Mouse (Mus musculus) adrenal gland, postnatal 36 days (tissue): Measurements from ENCODE around the gene Degs2. TPM values are rescaled to one million over a fixed set of nuclear protein-coding genes. Genes with fewer than 3 reads are reported as not detected.
A peak's percentile ranks its signal among the peaks of the same experiment; 100 is the strongest.

Experiments used
- DNase-seq, 2 experiments: peaks; one replicate each; pipeline ENCODE4 v3.0.0; 2021; ENCODE audit warnings: mixed read lengths in 1 of 2
- microRNA-seq: library from miRNA; unstranded; fragments of <30 nt; microRNA quantifications from one replicate; pipeline ENCODE4 v1.2.0, GENCODE M21; 2021
- total RNA-seq, 2 experiments: library from RNA; stranded (reverse); gene quantifications; 2 replicates each; pipeline ENCODE4 v1.2.3; 2021

The Degs2 gene
- total RNA-seq, 2 experiments from 2014 or later: 0.23 TPM; not detected in 1

DNA sequence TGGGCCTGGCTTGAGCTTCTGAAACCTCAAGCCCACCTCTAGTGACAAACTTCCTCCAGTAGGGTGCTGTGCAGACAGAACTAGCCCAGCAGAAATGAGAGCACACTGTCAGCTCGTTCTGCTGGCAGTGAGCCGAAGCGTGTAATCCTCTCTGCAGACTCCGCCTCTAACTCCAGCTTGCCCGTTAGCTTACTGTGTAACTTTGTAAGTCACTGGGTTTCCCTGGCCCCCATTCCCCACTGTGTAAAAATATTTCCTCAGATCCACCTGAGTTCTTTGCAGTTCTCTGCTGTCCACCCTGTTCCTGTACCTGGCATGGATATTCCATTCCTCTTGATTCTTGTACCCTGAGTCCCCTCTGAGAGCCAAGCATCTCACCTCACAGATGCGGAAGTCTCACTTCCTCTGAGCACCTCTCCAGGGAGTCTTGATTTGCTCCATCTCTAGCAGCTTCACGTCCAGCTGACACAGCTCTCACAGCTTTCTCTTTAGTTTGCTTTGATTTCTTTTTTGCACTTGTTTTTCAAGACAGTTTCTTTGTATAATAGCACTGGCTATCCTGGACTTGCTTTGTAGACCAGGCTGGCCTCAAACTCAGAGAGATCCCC lies 51.0 kb downstream of the Degs2 start:
- DNase-seq: peak; percentile 36 to 45

GRCm38 (mm10) chr12:108647784-108648183 lies 54.3 kb downstream of the Degs2 start:
- no peak for DNase-seq

GRCm38 (mm10) chr12:108646234-108646633 lies 55.9 kb downstream of the Degs2 start:
- DNase-seq: no peak

GRCm38 (mm10) chr12:108642019-108642418 lies 60.1 kb downstream of the Degs2 start:
- DNase-seq: no peak

DNA sequence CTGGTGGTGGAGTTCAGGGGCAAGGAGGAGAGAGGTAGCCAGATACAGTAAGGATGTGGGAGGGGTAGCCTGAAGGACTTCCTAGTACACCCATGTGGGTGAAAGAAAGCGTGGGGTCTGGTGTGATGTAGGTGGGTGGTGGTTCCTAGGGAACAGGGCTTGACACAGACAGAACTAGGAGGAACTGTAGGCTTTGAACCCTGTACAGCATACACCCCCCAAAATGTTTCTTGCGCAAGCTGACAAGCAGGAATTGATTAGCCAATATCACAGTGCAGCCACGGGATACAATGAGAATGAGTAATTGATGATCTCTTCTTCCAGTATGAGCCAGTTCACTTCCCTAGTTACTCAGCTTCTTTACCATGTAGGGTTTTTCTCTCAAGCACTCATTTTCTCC lies 63.0 kb downstream of the Degs2 start:
- DNase-seq: no peak

DNA sequence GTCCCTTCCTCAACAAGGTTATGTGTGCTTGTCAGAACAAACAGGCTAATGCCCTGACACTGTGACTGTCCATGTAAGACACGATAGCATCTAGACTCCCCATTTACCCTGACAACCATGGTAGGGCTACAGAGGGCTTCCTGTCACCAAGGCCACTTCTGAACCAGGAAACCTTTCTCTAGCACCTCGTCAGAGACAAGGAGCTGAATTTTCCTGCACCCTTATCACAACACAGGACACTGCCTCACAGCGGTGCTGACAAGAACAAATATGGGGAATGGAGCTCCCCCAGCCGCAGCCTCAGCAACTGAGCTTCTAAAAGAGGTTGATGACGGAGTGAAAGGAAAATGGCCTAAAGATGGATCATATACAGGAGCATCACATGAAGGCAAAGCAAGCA lies 64.7 kb downstream of the Degs2 start:
- no peak for DNase-seq

GRCm38 (mm10) chr12:108635501-108635900 lies 66.6 kb downstream of the Degs2 start:
- DNase-seq: no peak

DNA sequence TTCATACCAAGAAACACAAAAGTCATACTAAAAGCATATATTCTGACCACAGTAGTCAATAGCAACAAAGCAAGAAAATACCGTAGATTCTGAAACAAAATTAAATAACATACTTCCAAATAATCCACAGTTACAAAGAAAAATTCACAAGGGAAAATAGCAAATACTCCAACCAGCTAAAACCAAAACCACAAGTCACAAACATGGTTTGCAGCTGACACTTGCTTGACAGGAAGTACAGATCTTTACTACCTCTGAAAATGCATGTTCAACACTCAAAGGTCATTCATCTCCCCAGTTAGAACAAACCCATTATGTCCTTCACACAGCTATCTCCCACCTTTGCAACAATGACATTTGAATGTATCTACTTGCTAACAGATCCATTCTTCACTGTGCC lies 68.1 kb downstream of the Degs2 start:
- no peak for DNase-seq

- no peak for DNase-seq
These were observed 69.6 kb downstream of the Degs2 start for GRCm38 (mm10) chr12:108632501-108632900.

GRCm38 (mm10) chr12:108630741-108631688 lies 71.1 kb downstream of the Degs2 start:
- no peak for DNase-seq

GRCm38 (mm10) chr12:108629556-108629955 lies 72.6 kb downstream of the Degs2 start:
- peak in 1 of 2 experiments; percentile 24 for DNase-seq

Small RNAs within 50 kb of the gene (microRNA-seq; reads per million reads assigned to microRNA genes)
- gene Gm23872 (not detected), gene Mir342 (783 reads per million, percentile 75 among the genes with 10 or more reads in this experiment)

Other genes with a start within 250 kb of the Degs2 start
- 10 to 100 TPM; 48.8 to 49.6 TPM for gene Evl, start 147.6 kb downstream of the Degs2 start, total RNA-seq
- 10 to 100 TPM; 69.4 to 84.1 TPM for gene Yy1, start 90.7 kb upstream of the Degs2 start, total RNA-seq
- gene Slc25a29, start 133.6 kb upstream of the Degs2 start, total RNA-seq: 10 to 100 TPM; 13.6 to 19.5 TPM
- gene Slc25a47, start 133.7 kb upstream of the Degs2 start, total RNA-seq: 10 to 100 TPM; 11.2 to 13.5 TPM
- 1 to 10 TPM; 5.8 to 8.1 TPM for gene Wdr25, start 191.3 kb upstream of the Degs2 start, total RNA-seq
- 10 to 100 TPM; 59.0 to 63.1 TPM for gene Wars, start 191.9 kb upstream of the Degs2 start, total RNA-seq